Mouse (Mus musculus) kidney, embryonic 14.5 days (tissue): Measurements from ENCODE around the gene Uba5. TPM values are rescaled to one million over a fixed set of nuclear protein-coding genes. Genes with fewer than 3 reads are reported as not detected.

Experiments used
- ATAC-seq: fragments of 200-750 bp; cut with Nextera tagmentation; 2 replicates; pipeline ENCODE4 v1.8.0; 2017; ENCODE audit warnings: moderate number of reproducible peaks, mild to moderate bottlenecking, moderate TSS enrichment, moderate library complexity; ENCODE audit not compliant: low FRiP score, low TSS enrichment
- H3K27ac ChIP-seq: fragments of 300-500 bp; sonication (generic); 2 replicates; pipeline ENCODE4 v1.5.1; 2014; ENCODE audit warnings: low read depth, mild to moderate bottlenecking, low read length, moderate library complexity, mixed read lengths
- H3K27me3 ChIP-seq: fragments of 300-500 bp; sonication (generic); 2 replicates; pipeline ENCODE4 v1.6.1; 2014; ENCODE audit warnings: mild to moderate bottlenecking, low read length; ENCODE audit not compliant: control insufficient read depth, insufficient read depth
- H3K36me3 ChIP-seq: fragments of 300-500 bp; sonication (generic); 2 replicates; pipeline ENCODE4 v1.6.1; 2014; ENCODE audit warnings: low read length, mixed read lengths; ENCODE audit not compliant: control insufficient read depth, insufficient read depth
- H3K4me1 ChIP-seq: fragments of 300-500 bp; sonication (generic); 2 replicates; pipeline ENCODE4 v1.6.1; 2014; ENCODE audit warnings: low read length, mixed read lengths; ENCODE audit not compliant: control insufficient read depth, insufficient read depth
- H3K4me2 ChIP-seq: fragments of 300-500 bp; sonication (generic); replicated peaks from 2 replicates; pipeline ENCODE4 v1.6.1; 2014; ENCODE audit warnings: low read depth, mild to moderate bottlenecking, low read length
- H3K4me3 ChIP-seq: fragments of 300-500 bp; sonication (generic); 2 replicates; pipeline ENCODE4 v1.5.1; 2014; ENCODE audit warnings: mild to moderate bottlenecking, low read length
- H3K9ac ChIP-seq: fragments of 300-500 bp; sonication (generic); 2 replicates; pipeline ENCODE4 v1.6.1; 2014; ENCODE audit warnings: low read depth, mild to moderate bottlenecking, low read length, moderate library complexity
- H3K9me3 ChIP-seq: fragments of 300-500 bp; sonication (generic); 2 replicates; pipeline ENCODE4 v1.6.1; 2016; ENCODE audit warnings: low read length; ENCODE audit not compliant: control insufficient read depth
- WGBS: fragments of 180-500 bp; shearing (Covaris S2); extraction: QIAGEN DNeasy Blood & Tissue Kit; methylation state at CpG from one replicate; pipeline ENCODE4 v1.1.7; 2014; 5-methylcytosine and 5-hydroxymethylcytosine counted together
- polyA plus RNA-seq: library from polyadenylated mRNA; unstranded; fragments of >200 nt; fragmentation: Nextera tagmentation; extraction: Ambion mirVana; gene quantifications from 2 replicates; pipeline ENCODE4 v1.2.1, GENCODE M21; 2014

The Uba5 gene
- polyA plus RNA-seq, 1 experiment from 2014 or later = 59.3 TPM

GRCm38 (mm10) chr9:104075808-104076207 lies 12.9 kb upstream of the Uba5 start:
- WGBS = 72% methylated on average over 2 of the region's 2 CpGs
- ATAC-seq = no peak
- Histone ChIP-seq H3K9ac (no peak overlapping the region), H3K9me3 (no peaks in the 10 kb centered on the region), H3K27me3 (no peaks in the 10 kb centered on the region), H3K27ac (no peak overlapping the region), H3K4me2 (no peak overlapping the region), H3K4me3 (no peak overlapping the region), H3K4me1 (no peaks in the 10 kb centered on the region), H3K36me3 (no peaks in the 10 kb centered on the region)

- no peaks in the 10 kb centered on the region for H3K4me1 ChIP-seq
- no peak overlapping the region for H3K27ac ChIP-seq
- WGBS = 82% methylated on average over 8 of the region's 8 CpGs
- no peak for ATAC-seq
- H3K9ac ChIP-seq = no peak overlapping the region
- no peak overlapping the region for H3K4me2 ChIP-seq
- no peaks in the 10 kb centered on the region for H3K9me3 ChIP-seq
- no peaks in the 10 kb centered on the region for H3K36me3 ChIP-seq
- no peaks in the 10 kb centered on the region for H3K27me3 ChIP-seq
- H3K4me3 ChIP-seq = no peak overlapping the region
These were observed 8.1 kb upstream of the Uba5 start for GRCm38 (mm10) chr9:104070863-104071604.

DNA sequence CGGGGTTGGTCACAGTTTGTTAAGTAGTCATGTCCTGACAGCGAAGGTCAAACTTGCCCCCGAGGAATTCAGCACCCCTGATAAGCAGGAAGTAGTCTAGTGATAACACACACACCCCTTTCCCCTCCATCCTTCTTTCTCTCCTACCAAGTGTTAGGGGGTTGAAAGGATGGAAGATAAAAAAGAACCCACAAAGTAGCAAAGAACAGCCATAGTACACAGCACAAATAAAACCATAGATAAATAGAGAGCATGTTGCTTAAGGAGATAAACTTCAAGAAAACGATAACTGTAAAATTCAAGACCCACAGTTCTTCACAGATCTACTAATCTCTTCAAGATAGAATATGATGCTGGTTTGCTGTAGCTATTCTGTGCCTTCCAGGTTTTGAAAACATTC lies 7.3 kb upstream of the Uba5 start:
- WGBS = 76% methylated on average over 4 of the region's 4 CpGs
- no peak for ATAC-seq
- Histone ChIP-seq H3K27ac (no peak overlapping the region), H3K4me1 (no peaks in the 10 kb centered on the region), H3K9me3 (no peaks in the 10 kb centered on the region), H3K36me3 (no peaks in the 10 kb centered on the region), H3K27me3 (no peaks in the 10 kb centered on the region), H3K9ac (no peak overlapping the region), H3K4me3 (no peak overlapping the region), H3K4me2 (no peak overlapping the region)

DNA sequence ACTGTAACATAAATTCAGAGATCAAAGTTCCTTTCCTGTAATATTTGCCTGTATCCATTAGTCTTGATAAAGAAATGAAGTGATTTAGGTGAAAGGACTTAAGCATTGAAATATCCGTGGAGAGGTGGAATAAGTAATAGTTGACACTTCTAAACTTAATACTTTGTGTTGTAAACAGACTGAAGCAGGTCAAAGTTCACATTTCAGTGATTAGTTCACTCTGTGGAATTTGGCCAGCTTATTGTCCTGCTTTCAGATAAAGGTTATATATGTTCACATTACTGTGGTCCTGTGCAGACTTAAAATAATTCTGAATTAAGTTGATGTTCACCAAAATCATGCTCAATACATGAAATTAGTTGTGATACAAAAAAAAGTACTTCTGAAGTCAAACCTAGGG lies 1.6 kb upstream of the Uba5 start:
- no peak overlapping the region for H3K4me2 ChIP-seq
- WGBS = 26% methylated on average over 1 of the region's 1 CpGs
- H3K27ac ChIP-seq = no peak overlapping the region
- no peak overlapping the region for H3K9ac ChIP-seq
- H3K9me3 ChIP-seq = no peaks in the 10 kb centered on the region
- no peaks in the 10 kb centered on the region for H3K27me3 ChIP-seq
- H3K4me3 ChIP-seq = no peak overlapping the region
- H3K36me3 ChIP-seq = peaks cover 14% of the 10 kb centered on the region; the same call in 1 of the 2 replicates
- ATAC-seq = no peak
- H3K4me1 ChIP-seq = peaks cover 10% of the 10 kb centered on the region

- WGBS = under 1% methylated on average over 28 of the region's 30 CpGs
- peak within 1 kb of the TSS; percentile 91 for H3K9ac ChIP-seq
- H3K27ac ChIP-seq = no peak within 1 kb of the TSS; the same call in 1 of the 2 replicates
- peak within 1 kb of the TSS; percentile 99 for H3K4me3 ChIP-seq
- peaks cover 17% of the 10 kb centered on the region; the same call in 1 of the 2 replicates for H3K36me3 ChIP-seq
- no peaks in the 10 kb centered on the region for H3K9me3 ChIP-seq
- H3K4me1 ChIP-seq = peaks cover 10% of the 10 kb centered on the region
- H3K27me3 ChIP-seq = no peaks in the 10 kb centered on the region
- ATAC-seq = peak; percentile 98
- peak within 1 kb of the TSS; percentile 72 for H3K4me2 ChIP-seq
These were observed 469 bp upstream of the Uba5 start, which contains the start of gene Acad11 for GRCm38 (mm10) chr9:104063244-104063961. TSS of gene Acad11 (plus strand) at chr9:104063377.

DNA sequence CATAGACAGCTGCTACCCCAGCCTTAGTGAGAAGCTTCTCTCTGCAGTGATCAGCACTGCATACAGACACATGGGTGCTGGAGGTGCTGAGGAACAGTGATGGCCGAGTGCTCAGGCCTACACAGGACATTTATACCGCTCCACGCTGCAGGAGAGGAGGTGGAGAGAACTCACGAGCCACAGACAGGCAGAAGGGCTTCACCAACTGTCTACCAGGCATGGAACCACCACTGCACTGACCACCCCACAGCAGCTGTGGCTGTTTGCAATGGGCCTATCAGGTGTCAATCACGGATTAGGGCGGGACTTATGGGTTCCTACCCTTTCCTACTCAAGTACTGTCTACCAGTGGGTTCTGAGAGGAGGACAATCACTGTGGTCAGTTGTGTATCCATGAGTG lies 11.9 kb downstream of the Uba5 start:
- 96% methylated on average over 6 of the region's 6 CpGs for WGBS
- H3K9me3 ChIP-seq = no peaks in the 10 kb centered on the region
- ATAC-seq = no peak

GRCm38 (mm10) chr9:104043676-104044075 lies 19.3 kb downstream of the Uba5 start:
- no peak overlapping the region for H3K9ac ChIP-seq
- peaks cover 50% of the 10 kb centered on the region for H3K36me3 ChIP-seq
- H3K27ac ChIP-seq = no peak overlapping the region
- 88% methylated on average over 4 of the region's 4 CpGs for WGBS
- no peaks in the 10 kb centered on the region for H3K4me1 ChIP-seq
- H3K4me3 ChIP-seq = no peak overlapping the region
- no peak for ATAC-seq
- H3K27me3 ChIP-seq = no peaks in the 10 kb centered on the region
- no peaks in the 10 kb centered on the region for H3K9me3 ChIP-seq
- H3K4me2 ChIP-seq = no peak overlapping the region

More for the DNA sequence above, 11.9 kb downstream of the Uba5 start:
- H3K4me1 ChIP-seq = no peaks in the 10 kb centered on the region
- H3K9ac ChIP-seq = no peak overlapping the region
- no peak overlapping the region for H3K4me3 ChIP-seq
- H3K36me3 ChIP-seq = peaks cover 90% of the 10 kb centered on the region
- H3K27ac ChIP-seq = no peak overlapping the region
- H3K4me2 ChIP-seq = no peak overlapping the region
- H3K27me3 ChIP-seq = no peaks in the 10 kb centered on the region

DNA sequence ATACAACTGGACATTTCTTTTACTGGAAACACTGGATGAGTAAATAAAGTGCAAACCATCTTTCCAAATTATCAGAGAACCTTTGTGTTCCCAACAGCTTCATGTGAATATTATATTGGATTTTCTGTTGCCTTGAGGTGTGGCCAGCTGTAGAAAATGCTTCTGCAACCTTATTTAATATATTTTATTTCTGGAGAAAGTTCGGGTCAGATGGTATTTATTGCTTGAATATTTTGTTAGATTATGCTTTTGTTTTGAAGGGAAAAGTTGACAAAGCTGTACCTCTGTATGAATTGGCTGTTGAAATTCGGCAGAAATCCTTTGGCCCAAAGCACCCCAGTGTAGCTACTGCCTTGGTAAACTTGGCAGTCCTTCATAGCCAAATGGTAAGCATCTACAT lies 22.6 kb downstream of the Uba5 start, which contains the start of gene Gm28305:
TSS of gene Gm28305 (plus strand) at position 301 of the 400 bp plus-strand sequence.
- no peak within 1 kb of the TSS for H3K4me2 ChIP-seq
- H3K4me3 ChIP-seq = no peak within 1 kb of the TSS
- no peak within 1 kb of the TSS for H3K9ac ChIP-seq

GRCm38 (mm10) chr9:104039742-104040141 lies 23.2 kb downstream of the Uba5 start:
- Histone ChIP-seq H3K9me3 (no peaks in the 10 kb centered on the region), H3K27ac (no peak overlapping the region), H3K4me3 (no peak overlapping the region), H3K4me1 (no peaks in the 10 kb centered on the region), H3K4me2 (no peak overlapping the region), H3K27me3 (no peaks in the 10 kb centered on the region), H3K9ac (no peak overlapping the region), H3K36me3 (peaks cover 42% of the 10 kb centered on the region; the same call in 1 of the 2 replicates)
- WGBS = 85% methylated on average over 4 of the region's 4 CpGs
- no peak for ATAC-seq

More for the DNA sequence above, 22.6 kb downstream of the Uba5 start, which contains the start of gene Gm28305:
- no peak within 1 kb of the TSS for H3K27ac ChIP-seq
- WGBS = 77% methylated on average over 2 of the region's 2 CpGs
- H3K36me3 ChIP-seq = peaks cover 43% of the 10 kb centered on the region; the same call in 1 of the 2 replicates
- H3K4me1 ChIP-seq = no peaks in the 10 kb centered on the region
- H3K27me3 ChIP-seq = no peaks in the 10 kb centered on the region
- no peak for ATAC-seq
- H3K9me3 ChIP-seq = no peaks in the 10 kb centered on the region
